Mouse (Mus musculus): ENCODE measurements at regions not wholly inside any gene's neighbourhood (a gene's known extent, or its start where the extent isn't known, plus 50 kb on each side); places are given as distances from the start of the nearest gene placed in this dataset.

DNA sequence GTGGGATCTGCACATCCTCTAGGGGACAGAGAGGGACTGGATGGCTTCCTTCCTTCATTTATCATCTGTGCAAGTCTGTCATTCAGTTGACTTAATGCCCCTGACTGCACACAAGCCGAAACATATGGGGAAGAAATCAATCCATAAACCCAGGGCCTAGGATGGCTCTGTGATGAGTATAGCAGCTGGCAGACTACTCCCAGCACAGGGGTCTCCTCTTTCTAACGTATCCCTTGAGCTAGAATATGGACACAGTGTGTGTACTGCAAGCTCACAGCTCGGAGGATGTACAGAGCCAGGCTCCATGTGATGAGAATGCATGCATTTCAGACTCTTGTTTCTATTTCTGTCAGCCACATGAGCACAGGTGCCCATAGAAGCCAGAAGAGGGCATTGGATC lies 180.3 kb downstream of the Parn start:
- DNase-seq (ENCODE audit: low read depth, low spot score): no peak

DNA sequence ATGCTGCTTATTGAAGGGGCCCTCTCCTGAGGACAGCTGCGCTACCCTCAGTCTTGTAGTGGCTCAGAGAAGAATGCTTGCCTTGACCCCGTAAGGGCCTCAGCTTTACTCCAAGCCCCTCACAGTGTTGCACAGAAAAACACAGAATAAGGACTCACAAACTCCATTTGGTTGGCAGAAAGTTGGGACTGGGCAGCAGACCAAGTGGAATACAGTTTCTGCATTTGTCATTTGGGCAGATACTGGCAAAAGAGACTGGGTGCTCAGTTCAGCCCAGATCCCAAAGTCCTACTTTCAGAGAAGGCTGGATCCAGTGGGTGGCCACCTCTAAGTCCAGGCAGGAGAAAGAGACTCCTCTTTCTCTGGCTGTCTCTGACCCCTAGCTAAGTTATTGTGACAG lies 181.4 kb downstream of the Parn start:
- no peak for DNase-seq (ENCODE audit: low read depth, low spot score)

DNA sequence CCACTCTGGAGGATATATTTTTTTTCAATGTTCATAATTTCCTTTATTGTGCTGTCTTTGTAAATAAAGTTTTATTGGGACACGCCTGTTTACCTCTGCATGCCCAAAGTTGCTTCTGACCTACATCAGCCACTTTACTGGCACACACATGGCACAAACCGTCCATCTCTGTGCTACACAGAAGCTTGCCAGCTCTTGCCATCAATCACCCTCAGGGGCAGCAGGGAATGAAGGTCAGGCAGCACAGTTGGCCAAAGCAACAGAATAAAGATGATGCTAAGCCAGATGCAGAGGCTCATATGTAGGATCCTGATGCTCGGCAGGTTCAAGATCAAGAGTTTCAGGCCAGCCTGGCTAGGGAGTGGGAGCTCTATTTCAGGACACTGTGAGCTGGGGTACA lies 187.7 kb downstream of the Parn start:
- peak; percentile 46 for DNase-seq (ENCODE audit: low read depth, low spot score)

- DNase-seq (ENCODE audit: low read depth, low spot score): no peak
These were observed 191.3 kb downstream of the Parn start for GRCm38 (mm10) chr16:13476653-13477052.

DNA sequence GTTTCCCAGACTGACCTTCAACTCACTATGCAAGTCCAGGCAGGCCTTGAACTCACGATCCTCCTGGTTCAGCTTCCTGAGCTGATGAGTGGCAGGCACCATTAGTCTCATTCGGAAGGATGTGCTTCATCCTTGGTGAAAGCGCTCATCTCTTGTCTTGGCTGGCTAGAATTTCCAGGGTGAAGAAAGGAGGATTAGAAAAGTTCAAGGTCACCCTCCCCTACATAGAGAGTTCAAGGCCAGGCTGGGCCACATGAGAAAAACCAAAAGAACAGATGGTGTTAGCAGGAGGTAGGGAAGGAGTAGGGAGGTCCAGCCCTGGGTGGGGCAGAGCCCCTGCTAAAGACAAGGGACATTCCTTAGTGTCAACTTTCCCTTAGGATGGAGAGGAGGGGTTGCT lies 193.0 kb downstream of the Parn start:
- DNase-seq (ENCODE audit: low read depth, low spot score): no peak

DNA sequence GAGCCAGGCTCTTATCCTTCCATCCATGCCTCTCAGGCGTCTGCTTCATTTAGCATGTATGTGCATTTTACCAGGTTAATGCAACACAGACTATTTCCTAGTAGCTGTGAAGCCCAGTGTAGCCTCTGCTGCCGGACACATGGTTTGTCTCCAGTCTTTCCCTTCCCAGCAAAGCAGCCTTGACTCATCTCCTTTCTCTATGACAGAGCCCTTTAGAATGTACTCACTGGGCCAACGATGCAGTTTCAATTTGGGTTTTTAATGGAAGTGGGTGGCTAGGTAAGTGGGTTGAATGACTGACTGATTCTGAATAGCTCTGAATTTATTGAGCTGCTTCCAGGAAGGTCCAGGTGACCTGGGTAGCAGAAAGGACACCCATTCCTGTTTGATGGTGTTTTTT lies 193.7 kb downstream of the Parn start:
- no peak for DNase-seq (ENCODE audit: low read depth, low spot score)

DNA sequence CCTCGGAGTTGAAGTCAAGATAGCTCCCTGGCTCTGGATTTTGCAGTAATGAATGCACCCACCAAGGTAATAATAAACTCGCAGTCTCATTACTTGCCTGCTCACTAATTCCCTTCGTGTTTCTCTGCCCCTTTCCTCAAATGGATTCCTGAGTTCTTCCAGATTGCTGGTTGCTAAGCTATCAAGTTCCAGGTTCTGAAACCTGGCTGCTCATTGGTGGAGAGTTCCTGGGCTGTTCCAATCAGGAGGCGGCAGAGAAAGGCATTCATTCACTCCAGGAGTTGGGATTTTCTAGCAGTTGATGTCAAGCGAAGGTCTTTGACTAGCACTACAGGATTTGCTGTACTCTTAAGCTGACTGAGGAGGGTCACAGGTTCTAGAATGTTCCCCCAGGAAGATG lies 200.8 kb downstream of the Parn start:
- DNase-seq (ENCODE audit: low read depth, low spot score): no peak
